Mouse (Mus musculus): ENCODE data around the gene Gm2035. TPM values are rescaled to one million over a fixed set of nuclear protein-coding genes. Genes with fewer than 3 reads are reported as not detected.
"Not testable (repeated sequence)": the region's sequence is repeated elsewhere in the genome, so short reads cannot be mapped to it uniquely, and the experiment has no call there.

The Gm2035 gene
- polyA plus RNA-seq (2015; fragmentation: Nextera tagmentation; extraction: Ambion mirVana) = not detected in 2 replicates

- not testable (repeated sequence) for H3K4me2 ChIP-seq (ENCODE audit: low read length); H3K27me3 ChIP-seq (ENCODE audit: control insufficient read depth, insufficient read depth, low read depth, low read length); H3K4me1 ChIP-seq (ENCODE audit: control insufficient read depth, insufficient read depth, low read length); H3K9me3 ChIP-seq (replicated peaks; ENCODE audit: control insufficient read depth, low read length, poor library complexity, severe bottlenecking); H3K27ac ChIP-seq (ENCODE audit: low read length); H3K9ac ChIP-seq (ENCODE audit: low read depth, low read length); H3K36me3 ChIP-seq (ENCODE audit: control insufficient read depth, insufficient read depth, low read length); ATAC-seq; H3K4me3 ChIP-seq (ENCODE audit: low read depth, low read length)
- 69% methylated on average over 2 of the region's 2 CpGs for WGBS
Measured at GRCm38 (mm10) chr12:87919721-87920120, at the start of gene Gm2035. Gene Gm2035 (minus strand): TSS chr12:87919857.

DNA sequence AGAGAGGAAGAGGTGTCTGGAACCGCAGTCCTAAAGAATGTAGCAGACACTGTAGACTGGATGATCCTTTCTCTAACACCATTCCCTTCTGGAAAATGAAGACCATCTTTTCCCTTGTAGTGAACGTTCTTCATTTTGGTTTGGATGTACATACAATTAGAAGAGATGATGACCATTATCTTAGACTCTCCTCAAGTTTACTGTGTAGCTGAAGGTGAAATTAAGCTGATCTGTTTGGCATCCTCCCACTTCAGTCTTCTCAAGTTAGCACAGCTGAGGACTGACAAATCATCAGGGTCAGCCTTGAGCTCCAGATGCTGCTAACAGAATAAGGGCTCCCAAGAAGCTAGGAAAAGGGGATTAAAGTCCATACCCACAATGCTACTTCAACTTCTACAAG is 34.1 kb upstream of the Gm2035 start, which contains the start of gene Gm2042:
Gene Gm2042, plus strand, starts transcription at position 301 of the 400 bp plus-strand sequence.
- not testable (repeated sequence) for ATAC-seq; H3K4me1 ChIP-seq (ENCODE audit: control insufficient read depth, insufficient read depth, low read length); H3K9me3 ChIP-seq (replicated peaks; ENCODE audit: control insufficient read depth, low read length, poor library complexity, severe bottlenecking); H3K4me3 ChIP-seq (ENCODE audit: low read depth, low read length); H3K36me3 ChIP-seq (ENCODE audit: control insufficient read depth, insufficient read depth, low read length); H3K27ac ChIP-seq (ENCODE audit: low read length); H3K9ac ChIP-seq (ENCODE audit: low read depth, low read length); H3K27me3 ChIP-seq (ENCODE audit: control insufficient read depth, insufficient read depth, low read depth, low read length); H3K4me2 ChIP-seq (ENCODE audit: low read length)
- WGBS = 95% methylated on average over 2 of the region's 2 CpGs

DNA sequence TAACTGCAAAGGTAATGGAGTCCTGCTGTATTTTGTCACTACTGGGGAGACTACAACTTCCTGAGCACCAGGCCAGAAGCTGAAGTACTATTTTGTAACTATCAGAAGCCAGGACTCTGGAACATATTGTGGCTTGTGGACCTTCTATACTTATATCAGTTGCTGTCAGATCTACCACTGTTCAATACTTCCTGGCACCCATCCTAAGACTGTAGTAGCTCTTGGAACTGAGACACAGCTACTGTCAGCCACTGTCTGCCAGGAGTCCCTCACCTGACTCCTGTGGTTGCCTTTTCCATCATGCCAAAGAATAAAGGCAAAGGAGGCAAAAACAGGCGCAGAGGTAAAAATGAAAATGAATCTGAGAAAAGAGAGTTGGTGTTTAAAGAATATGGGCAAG is 24.6 kb downstream of the Gm2035 start, which contains the start of gene Gm2022:
Gene Gm2022, plus strand, starts transcription at position 301 of the 400 bp plus-strand sequence.
- not testable (repeated sequence) for H3K27ac ChIP-seq (ENCODE audit: low read length); H3K4me2 ChIP-seq (ENCODE audit: low read length); H3K9me3 ChIP-seq (replicated peaks; ENCODE audit: control insufficient read depth, low read length, poor library complexity, severe bottlenecking); H3K9ac ChIP-seq (ENCODE audit: low read depth, low read length); H3K36me3 ChIP-seq (ENCODE audit: control insufficient read depth, insufficient read depth, low read length); ATAC-seq; H3K4me1 ChIP-seq (ENCODE audit: control insufficient read depth, insufficient read depth, low read length); H3K4me3 ChIP-seq (ENCODE audit: low read depth, low read length); H3K27me3 ChIP-seq (ENCODE audit: control insufficient read depth, insufficient read depth, low read depth, low read length)
- whole genome bisulfite sequencing = 80% methylated on average over 1 of the region's 1 CpGs

GRCm38 (mm10) chr12:87873772-87874171 is 45.9 kb downstream of the Gm2035 start, which contains the start of gene Gm2016:
Gene Gm2016 (plus strand): TSS chr12:87874072.
- H3K4me2 ChIP-seq (ENCODE audit: low read length); H3K27ac ChIP-seq (ENCODE audit: low read length); H3K4me3 ChIP-seq (ENCODE audit: low read depth, low read length); ATAC-seq; H3K27me3 ChIP-seq (ENCODE audit: control insufficient read depth, insufficient read depth, low read depth, low read length); H3K36me3 ChIP-seq (ENCODE audit: control insufficient read depth, insufficient read depth, low read length); H3K4me1 ChIP-seq (ENCODE audit: control insufficient read depth, insufficient read depth, low read length); H3K9ac ChIP-seq (ENCODE audit: low read depth, low read length); H3K9me3 ChIP-seq (replicated peaks; ENCODE audit: control insufficient read depth, low read length, poor library complexity, severe bottlenecking): not testable (repeated sequence)
- WGBS = 76% methylated on average over 5 of the region's 5 CpGs

Other genes with a start within 250 kb of the Gm2035 start
- gene Gm21319, start 144.1 kb downstream of the Gm2035 start, polyA plus RNA-seq (2015; fragmentation: Nextera tagmentation; extraction: Ambion mirVana) = not detected in 2 replicates
- not detected in 2 replicates for gene Gm21936, start 124.3 kb downstream of the Gm2035 start, polyA plus RNA-seq (2015; fragmentation: Nextera tagmentation; extraction: Ambion mirVana)
- not detected in 2 replicates for gene BB287469, start 103.3 kb downstream of the Gm2035 start, polyA plus RNA-seq (2015; fragmentation: Nextera tagmentation; extraction: Ambion mirVana)
- not detected in 2 replicates for gene Gm2001, start 77.5 kb downstream of the Gm2035 start, polyA plus RNA-seq (2015; fragmentation: Nextera tagmentation; extraction: Ambion mirVana)
- not detected in 2 replicates for gene Gm2016, start 45.8 kb downstream of the Gm2035 start, polyA plus RNA-seq (2015; fragmentation: Nextera tagmentation; extraction: Ambion mirVana)
- not detected in 2 replicates for gene Gm2022, start 24.5 kb downstream of the Gm2035 start, polyA plus RNA-seq (2015; fragmentation: Nextera tagmentation; extraction: Ambion mirVana)
- not detected in 2 replicates for gene Gm2042, start 34.2 kb upstream of the Gm2035 start, polyA plus RNA-seq (2015; fragmentation: Nextera tagmentation; extraction: Ambion mirVana)
- not detected in 2 replicates for gene Gm2075, start 92.0 kb upstream of the Gm2035 start, polyA plus RNA-seq (2015; fragmentation: Nextera tagmentation; extraction: Ambion mirVana)
- gene Gm6803, start 98.9 kb upstream of the Gm2035 start, polyA plus RNA-seq (2015; fragmentation: Nextera tagmentation; extraction: Ambion mirVana) = not detected in 2 replicates
- gene Gm2056, start 107.1 kb upstream of the Gm2035 start, polyA plus RNA-seq (2015; fragmentation: Nextera tagmentation; extraction: Ambion mirVana) = not detected in 2 replicates
- not detected in 2 replicates for gene Gm16368, start 163.8 kb upstream of the Gm2035 start, polyA plus RNA-seq (2015; fragmentation: Nextera tagmentation; extraction: Ambion mirVana)